Mouse (Mus musculus) embryo, embryonic 9.5 days (tissue): ENCODE results near the gene Pam.

ENCODE experiments used
- DNase-seq: peaks from one replicate; pipeline ENCODE4 v3.0.0-alpha.2; 2017; ENCODE audit errors: extremely low spot score

Pam gene

DNA sequence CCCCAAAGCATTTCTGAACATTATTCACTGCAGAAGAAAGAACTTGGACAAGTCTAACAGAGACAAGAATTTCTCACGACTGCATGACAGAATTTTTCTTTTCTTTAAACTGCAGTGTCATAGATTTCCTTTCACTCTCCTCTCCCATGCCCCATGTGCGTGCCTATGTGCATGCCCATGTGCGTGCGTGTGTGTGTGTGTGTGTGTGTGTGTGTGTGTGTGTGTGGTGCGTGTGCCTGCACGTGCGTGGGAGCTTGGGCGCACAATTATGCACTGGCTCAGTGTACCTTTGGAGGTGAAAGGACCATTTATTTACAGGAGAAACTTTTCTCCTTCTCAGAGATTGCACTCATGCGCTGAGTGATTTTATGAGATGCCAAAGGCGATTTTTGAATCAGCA, 179.7 kb downstream of the Pam start:
- no peak for DNase-seq

DNA sequence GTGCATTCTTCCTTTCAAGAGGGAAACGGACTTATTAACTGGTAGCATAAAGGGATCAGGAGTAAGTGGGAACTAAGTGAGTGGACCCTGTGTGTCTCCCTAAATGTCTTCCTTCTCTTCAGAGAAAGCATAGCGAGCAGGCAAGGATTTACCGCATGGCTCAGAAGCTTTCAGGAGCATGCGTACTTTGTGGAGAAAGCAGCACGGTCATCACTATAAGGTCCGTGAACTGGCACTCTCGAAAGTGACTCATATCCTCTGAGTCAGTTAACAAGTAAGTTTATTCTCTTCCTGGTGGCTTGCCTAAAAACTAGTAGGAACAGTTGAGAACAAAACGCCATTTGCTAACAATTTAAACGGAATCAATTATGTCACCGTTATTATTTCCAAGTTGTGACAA, 184.6 kb downstream of the Pam start:
- DNase-seq, result no peak

DNA sequence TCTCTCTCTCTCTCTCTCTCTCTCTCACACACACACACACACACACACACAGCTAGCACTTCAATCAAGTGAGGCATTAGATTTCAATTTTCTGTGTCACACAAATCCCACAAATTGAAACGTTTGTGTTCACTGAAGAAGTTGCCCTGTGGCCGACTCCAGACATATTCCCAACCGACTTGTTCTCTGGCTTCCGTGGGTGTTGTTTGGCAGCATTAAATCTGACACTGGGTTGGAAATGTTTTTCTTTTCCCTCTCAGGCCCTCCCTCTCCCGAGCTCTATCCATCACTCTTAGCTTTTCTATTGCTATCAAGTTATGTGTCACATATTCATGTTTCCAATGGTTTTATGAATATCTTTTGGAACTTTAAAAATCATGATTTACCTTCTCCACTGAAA, 185.9 kb downstream of the Pam start:
- no peak for DNase-seq

DNA sequence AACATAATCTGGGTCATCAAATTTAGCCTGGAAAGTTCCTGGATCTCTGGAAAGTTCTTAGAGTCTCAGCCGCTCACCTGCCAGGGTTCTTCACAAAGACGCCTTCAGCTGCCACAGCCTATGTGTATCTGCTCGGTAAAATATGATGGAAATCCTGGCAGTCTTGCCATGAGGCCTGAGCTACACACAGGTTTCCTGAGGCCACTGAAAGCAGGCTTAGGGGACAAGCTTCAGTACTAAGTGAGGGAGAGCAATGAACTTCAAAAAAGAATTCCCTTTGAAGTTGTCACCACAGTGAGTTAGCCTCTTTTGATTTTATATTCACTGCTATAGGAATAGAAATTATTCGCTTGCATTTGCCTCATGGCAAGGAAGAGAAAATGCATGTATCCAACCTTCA, 186.7 kb downstream of the Pam start:
- DNase-seq, result no peak

DNA sequence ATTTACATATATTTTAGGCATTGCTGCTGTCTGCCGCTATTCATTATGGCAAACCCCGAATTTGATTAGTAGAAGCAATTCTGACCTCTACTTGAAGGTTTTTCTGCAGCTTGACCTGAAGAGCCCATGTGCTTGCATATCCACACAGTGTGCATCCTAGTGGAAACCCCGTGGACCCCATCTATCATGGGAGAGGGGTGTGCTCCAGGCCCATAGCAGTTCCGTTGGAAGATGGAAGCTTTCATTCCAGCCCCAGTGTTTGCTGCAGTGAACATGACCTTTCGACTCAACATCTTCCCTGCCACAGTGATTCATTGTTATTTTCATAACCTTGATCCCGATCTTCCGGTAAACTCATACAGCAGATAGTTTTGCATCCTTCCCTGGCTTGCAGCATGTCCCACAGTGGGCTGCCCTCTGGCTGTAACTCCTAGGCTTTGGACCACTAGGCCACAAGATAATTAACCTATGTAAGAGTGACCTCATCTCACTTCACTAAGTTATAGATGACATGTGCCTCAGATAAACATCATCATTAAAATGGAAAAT, 191.5 kb downstream of the Pam start:
- no peak for DNase-seq

DNA sequence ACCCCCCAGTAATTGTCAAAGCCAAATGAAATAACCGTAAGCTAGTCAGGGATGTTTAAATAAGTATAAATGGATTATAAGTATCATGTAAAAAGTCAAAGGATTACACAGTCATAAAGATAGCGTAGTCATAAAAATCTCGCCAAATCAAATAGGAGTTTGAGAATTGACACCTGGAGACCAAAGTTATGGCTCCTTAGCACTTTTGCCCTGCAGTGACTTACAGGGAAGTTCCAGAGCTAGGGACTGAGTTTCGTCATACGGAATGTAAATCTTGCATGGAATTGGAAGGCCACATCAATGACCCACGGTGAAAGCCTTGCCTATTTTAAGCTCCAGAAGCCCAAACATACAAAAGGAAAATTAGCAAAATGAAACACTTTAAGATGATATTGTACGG, 192.6 kb downstream of the Pam start:
- no peak for DNase-seq

DNA sequence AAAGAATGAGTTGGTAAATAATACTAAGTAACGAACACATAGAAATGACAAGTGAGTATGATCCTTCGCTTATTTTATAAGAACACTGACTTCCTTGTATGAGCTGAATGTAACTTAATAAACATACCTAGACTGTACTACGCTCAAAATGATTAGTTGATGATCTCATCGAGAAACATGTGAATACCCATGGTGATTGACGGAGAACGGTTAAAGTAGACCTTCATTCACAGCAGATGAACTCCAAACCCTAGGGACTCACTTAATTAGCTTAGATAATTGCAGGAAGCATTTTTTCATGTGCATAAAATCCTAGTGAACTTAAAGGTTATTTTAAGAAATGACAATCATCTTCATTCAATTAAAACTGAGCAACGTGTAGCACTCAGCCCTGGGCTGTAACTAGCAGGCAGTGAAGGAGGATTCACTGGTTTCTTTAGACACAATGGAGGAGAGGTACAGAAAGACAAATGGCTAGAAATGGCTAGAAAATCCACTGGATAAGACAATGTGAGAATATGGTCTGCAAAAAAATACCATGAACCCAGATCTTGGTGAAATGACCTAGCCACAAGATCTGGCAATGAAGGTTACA, 194.8 kb downstream of the Pam start:
- DNase-seq, result no peak

DNA sequence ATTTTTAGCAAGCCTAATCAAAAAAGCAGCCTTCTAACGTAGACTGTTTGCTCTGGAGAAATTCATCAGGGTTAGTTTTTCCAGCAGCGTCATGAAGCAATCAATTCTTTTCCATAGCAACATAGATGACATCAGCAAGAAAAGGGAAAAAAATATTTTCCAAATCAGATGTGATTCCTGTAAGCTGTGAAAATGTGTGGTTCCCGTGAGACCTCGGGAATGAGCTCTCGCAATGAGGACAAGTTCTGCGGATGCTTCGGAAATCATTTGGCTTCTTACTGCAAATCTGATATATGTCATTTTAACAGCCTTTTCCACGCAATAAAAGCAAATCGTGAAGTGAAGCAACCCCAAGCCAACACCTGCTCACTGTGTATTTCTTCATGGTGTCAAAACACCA, 207.9 kb downstream of the Pam start:
- no peak for DNase-seq

DNA sequence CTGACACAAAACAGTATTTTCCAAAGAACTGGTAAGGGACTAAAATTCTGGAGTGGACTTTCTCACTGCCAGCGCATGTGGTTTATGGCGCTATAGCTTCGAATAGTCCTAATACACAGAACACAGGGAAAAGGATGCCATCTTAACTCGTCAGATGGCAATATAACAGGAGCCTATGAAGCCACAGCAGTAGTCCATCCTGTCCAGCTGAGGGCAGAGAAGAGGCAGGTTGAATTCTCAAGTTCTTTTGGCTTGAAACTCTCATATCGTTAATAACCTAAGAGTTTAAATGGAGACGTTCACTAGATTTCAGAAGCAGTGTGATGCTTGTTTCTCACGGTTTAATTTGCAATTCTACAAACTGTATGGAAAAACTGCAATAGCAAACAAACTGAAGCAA, 211.9 kb downstream of the Pam start:
- DNase-seq, result no peak

DNA sequence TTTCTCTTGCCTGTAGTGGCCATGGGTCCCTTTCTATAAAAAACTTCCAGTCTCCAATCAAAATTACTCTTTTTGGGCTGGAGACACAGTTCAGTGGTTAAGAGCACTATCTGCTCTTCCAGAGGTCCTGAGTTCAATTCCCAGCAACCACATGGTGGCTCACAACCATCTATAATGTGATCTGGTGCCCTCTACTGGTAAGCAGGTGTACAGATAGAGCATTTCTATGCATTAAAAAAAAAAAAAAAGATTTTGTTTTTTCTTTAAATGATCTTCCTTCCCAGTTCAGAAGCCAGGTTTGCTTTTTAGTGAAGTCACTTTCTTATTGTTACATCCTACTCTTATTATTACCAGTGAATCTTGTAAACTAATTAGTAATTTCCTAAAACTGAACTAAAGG, 218.4 kb downstream of the Pam start:
- DNase-seq, result no peak

DNA sequence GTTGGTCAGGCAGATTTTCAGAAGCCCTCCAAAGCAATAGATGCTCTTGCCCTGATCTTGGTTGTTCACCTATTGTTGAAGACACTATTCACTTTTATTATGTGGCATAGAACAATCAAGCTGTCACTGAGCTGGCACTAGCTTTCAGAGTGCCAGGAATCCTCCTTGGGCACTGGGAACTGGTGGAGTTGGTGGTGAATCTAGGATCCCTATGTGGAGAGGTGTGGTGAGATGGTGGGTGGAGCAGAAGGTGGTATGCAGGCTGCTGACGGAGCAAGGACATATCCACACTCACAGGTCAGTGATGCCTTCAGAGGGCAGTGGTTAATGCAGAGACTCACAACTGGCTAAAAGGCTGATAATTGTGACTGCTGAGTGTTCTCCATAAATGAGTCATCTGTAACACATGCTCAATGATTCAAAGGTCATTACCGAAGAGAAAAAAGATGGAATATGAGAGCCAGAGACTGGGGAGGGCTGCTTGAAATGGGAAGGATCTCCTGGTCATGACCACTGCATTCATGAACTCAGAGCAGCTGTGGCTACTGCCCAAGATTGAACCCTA, 221.9 kb downstream of the Pam start:
- DNase-seq, result no peak

DNA sequence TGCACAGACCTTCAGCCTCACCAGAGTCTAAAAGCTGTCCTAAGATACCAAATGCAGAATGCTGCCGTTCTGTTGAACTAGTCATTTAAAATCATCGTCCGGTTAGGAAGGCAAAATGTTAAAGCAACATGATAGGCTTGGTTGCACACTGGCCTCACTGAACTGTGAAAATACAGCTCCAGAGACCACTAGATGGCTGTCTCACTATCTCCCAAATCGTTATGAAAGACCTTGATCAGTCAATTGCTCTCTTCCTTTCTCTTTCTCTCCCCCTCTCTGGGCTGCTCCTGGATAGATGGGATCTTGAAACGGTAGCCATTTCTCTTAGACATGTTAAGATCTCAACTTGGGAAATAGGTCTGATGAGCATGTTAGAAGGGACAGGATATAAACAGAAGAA, 223.0 kb downstream of the Pam start:
- DNase-seq, result no peak

DNA sequence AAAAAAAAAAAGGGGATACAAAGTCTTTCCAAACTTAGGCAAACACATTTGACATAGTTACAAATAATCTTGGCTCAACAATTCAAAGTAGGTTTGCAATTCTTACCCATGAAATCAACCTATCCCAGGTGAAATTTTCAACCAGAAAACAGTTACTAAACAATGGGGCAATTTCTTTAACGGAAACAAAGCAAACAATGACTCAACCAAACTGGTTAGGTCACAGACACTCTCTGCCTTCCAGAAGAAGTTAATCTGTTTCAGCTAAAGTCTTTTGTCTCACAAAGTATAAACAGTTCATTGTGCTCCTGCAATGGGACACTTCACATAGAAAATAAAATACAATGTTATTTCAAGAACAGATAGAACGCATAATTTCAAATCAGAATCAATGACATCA, 223.4 kb downstream of the Pam start:
- no peak for DNase-seq

DNA sequence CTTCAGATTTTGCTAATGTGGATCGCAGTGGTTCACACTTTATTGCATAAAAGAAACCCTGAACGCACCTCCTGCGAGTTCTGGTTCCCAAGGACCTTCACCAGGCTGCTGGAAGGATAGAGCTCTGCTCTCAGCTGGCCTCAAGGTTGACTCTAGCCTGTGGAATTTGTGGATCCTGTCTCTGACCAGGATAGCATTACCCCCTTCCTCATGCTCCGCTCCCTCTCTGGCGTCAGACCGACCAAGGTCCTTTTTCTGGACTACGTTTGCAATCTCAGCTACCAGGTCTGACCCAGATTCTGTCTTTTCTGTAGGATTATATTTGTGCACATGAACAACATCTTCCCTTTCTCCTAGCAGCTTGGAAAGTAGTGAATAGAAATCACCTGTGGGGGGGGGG, 231.3 kb downstream of the Pam start:
- DNase-seq, result no peak

DNA sequence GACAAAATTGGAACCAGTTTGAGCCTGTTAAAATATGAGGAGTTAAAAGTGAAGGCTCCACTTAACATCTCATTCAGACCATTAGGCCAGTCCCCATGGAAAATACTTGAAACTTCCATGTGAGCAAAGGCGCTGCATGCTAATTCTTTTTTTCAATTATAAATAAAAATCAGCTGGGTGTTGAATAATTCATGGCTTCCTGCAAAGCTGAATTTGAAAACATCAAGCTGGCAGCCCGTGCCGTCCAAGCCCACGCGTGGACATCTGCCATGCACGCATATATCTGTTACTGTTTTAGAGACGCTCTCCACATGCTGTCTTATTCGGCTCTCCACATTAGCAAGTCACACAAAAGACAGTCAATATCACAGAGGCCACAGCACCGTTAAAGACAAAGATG, 232.3 kb downstream of the Pam start:
- DNase-seq, result no peak

DNA sequence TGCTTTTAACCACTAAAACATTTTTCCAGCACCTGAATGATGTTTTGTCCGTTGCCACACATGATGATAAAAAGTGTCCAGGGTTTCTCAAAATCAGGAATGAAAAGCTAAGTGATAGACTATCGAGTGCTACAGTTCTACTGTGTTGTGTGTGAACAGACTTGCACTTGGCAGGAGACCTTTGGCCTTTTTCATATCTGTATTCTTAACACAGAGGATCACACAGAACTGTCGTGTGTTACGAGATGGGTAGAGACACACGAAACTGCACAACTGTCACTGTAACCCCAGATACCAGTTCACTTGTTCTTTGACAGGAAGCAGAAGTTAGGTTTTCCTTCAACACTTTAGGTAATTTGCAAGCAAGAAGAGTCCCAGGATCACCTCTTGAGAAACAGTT, 232.7 kb downstream of the Pam start:
- DNase-seq, result no peak

DNA sequence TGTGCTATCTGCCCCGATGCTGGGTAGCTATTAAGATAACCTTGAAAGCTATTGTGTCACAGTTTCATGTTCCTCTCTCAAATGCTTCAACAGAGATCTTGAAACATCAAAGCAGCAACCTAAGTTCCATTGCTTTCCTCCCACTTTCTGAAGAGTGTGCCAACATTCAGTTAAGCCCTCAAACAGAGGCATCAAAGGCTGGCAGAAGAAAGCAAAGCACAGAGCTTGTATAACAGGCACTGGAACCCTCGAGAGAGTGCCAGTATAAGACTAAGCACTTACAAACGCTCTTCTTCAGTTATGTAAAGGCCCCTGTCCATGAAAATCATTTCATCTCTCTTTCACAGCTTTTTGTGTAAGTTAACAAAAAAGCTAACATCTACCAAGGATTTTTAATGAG, 241.2 kb downstream of the Pam start:
- DNase-seq, result no peak

DNA sequence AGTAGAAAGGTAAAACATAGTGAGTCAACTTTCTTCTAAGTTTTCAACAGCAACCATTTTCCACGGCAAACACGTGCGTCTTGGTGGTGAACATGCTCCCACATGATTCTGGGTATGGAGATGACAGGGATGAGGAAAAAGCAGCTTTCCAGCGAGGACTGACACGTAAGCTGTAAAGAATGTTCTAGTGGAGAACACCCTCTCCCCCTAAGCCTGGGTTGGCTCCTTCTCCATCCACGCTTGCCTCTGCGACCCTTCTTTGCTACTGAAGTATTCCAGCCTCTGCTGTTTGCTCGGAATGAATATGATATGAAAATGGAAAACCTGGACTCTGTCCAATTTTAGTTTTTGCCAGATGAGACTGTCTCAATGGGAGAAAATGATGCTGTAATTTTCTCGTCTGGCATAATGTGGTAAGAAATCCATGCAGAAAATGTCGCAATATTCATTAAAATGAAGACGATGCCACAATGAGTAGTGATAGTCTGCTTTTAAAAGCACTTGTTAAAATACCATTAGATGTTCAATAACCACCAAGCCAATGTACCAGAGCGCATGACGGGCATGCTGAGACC, 243.8 kb downstream of the Pam start:
- no peak for DNase-seq

DNA sequence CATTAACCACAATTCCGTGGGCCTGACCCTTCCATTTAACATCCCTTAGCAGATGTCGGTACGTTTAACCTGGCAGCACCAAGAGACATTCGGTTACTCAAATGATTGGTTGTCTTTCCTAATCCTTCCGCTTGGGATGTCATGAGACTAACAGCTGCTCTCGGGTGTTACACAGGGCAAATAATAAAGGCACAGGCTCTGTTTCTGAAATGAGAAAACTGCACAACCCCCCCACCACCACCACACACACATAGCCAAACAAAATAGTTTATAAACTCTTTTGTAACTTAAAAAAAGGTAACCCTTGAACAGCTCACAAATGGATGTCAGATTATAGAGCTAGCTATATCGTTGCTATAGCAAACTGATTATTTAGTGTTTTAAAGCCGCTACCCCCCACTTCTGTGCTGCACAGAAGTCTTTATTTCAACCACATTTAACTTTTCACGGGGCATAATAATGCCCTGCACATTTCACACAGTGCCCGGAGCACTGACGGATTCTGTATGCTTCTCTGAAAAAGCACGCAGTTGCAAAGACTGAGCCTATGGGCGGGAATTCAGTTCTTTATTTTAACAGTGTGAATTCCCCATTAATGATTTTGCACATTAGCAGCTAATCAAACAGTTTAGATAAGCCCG, 246.7 kb downstream of the Pam start:
- no peak for DNase-seq

DNA sequence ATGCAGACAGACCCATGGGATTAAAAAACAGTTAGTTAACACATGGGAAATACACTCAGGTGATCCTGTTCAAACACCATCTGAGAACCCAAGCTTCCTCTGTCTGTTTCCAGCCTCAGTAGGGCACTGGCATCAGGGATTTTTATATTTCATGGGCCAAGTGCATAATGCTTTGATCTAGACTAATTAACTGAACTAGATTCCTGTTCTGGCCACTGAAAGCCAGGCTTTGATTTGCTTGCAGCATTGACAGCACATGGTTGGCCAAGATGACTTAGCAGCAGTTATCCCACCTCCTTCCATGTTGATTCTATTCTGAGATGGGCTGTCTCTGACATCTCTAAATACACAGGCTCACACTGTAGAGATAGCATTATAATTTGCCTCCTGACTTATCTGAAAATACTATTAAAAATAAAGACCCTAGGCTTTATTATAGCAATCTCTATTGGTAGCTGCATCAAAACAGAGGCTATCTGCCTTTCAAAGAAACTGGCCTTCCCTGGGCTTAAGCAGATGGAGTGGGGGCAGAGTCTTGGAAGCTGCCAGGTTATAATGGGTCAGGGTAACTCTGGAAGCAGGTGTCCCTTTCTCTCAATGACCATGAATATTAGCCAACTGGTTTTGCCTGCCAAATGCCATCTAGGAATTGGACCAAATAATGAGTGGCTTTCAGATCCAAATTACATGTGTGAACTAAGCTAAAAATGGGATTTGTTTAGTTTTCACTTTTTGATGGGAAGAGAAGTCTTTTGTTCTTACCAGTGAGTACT, 252.0 kb downstream of the Pam start:
- no peak for DNase-seq

DNA sequence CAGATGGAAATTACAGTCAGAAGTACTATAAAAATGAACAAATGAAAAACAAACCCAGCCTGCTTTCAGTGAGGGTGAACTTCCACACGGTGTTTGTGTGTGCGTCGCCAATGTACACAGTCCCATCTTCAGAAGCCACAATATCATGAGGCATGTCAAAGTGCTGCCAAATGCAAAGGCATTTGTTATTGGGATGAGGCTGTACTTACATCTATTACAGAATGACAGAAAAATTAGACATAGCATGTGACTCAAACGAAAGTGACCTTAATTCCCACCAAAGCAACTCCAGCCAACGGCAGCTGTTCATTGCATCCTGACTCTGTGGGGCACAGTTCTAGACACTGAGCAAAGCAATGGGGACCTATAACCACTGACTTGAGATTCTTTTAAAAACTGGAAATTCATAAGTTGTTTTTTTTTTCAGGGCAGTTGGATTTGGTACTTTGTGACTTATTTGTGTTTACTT, 261.1 kb downstream of the Pam start:
- no peak for DNase-seq
